Mouse (Mus musculus) T-cell, adult 66 days (primary cell): ENCODE data around the gene Kif18a. TPM values are rescaled to one million over a fixed set of nuclear protein-coding genes. Genes with fewer than 3 reads are reported as not detected.

ENCODE experiments used
- total RNA-seq, 2 experiments: library from RNA; stranded (reverse); gene quantifications; 3 replicates in 1 of 2; 4 replicates in 1 of 2; pipeline ENCODE4 v1.2.4; 2023

Kif18a gene
- total RNA-seq, result 1 to 10 TPM; 5.7 to 8.6 TPM

DNA sequence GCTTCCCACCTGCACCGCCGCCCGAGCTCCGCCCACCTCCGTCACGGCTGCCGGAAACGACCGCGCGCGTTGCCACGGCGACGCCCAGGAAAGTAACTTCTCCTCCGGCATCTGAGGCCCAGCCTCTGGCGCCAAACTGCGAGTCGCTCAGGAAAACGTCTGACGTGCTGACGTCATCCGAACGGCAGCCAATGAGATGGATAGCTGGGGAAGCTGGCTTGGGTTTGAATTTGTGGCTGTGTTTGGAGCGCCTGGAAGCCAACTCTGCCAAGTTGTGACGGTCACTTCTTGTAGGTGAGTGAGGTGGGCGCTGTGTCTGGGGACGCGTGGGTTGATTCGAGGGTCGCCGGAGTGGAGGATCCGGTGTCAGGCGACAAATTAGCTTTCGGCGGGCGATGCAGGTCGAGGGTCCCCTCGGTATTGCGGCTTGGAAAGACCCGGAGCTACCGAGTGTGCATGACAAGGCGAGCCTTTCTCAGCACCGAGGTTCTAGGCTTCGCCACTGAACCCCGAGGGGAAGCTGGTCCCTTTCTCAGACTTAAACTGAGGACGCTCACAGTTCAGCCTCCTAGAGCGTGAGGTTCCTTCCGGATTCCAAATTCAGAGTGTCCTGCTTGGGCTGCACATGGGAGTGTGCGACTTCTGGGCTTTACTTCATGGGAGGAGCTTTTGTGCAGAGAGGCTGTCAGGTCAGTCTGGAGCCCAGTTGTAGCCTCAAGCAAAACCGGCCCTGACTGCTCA, at the start of gene Kif18a, which contains the start of gene Mettl15:
Kif18a (plus strand) TSS at position 139 of the 741 bp plus-strand sequence.
Mettl15 (minus strand) TSS at position 149 of the 741 bp plus-strand sequence.

Other genes with a start within 250 kb of the Kif18a start
- 1 to 10 TPM; 5.7 to 6.9 TPM for gene Mettl15, start within 50 bp of the Kif18a start, total RNA-seq